Mouse (Mus musculus) midbrain, embryonic 16.5 days (tissue): ENCODE results near the gene Fam78b. TPM values are rescaled to one million over a fixed set of nuclear protein-coding genes. Genes with fewer than 3 reads are reported as not detected.
A peak's percentile ranks its signal among the peaks of the same experiment; 100 is the strongest.

Source experiments
- ATAC-seq: fragments of 200-750 bp; cut with Nextera tagmentation; 2 replicates; pipeline ENCODE4 v1.8.0; 2017; ENCODE audit warnings: moderate TSS enrichment
- H3K27ac ChIP-seq: fragments of 300-500 bp; sonication (generic); 2 replicates; pipeline ENCODE4 v1.5.1; 2014; ENCODE audit warnings: mild to moderate bottlenecking, low read length, mixed read lengths
- H3K27me3 ChIP-seq: fragments of 300-500 bp; sonication (generic); 2 replicates; pipeline ENCODE4 v1.6.1; 2014; ENCODE audit warnings: low read depth, low read length, mixed read lengths; ENCODE audit not compliant: control insufficient read depth, insufficient read depth
- H3K36me3 ChIP-seq: fragments of 300-500 bp; sonication (generic); 2 replicates; pipeline ENCODE4 v1.6.1; 2014; ENCODE audit warnings: mild to moderate bottlenecking, low read length, moderate library complexity, mixed read lengths; ENCODE audit not compliant: control insufficient read depth, insufficient read depth
- H3K4me1 ChIP-seq: fragments of 300-500 bp; sonication (generic); 2 replicates; pipeline ENCODE4 v1.6.1; 2014; ENCODE audit warnings: mild to moderate bottlenecking, low read length, mixed read lengths; ENCODE audit not compliant: control insufficient read depth, insufficient read depth
- H3K4me2 ChIP-seq: fragments of 300-500 bp; sonication (generic); 2 replicates; pipeline ENCODE4 v1.6.1; 2014; ENCODE audit warnings: mild to moderate bottlenecking, low read length, mixed read lengths
- H3K4me3 ChIP-seq: fragments of 300-500 bp; sonication (generic); 2 replicates; pipeline ENCODE4 v1.5.1; 2014; ENCODE audit warnings: low read depth, mild to moderate bottlenecking, low read length, moderate library complexity, mixed read lengths
- H3K9ac ChIP-seq: fragments of 300-500 bp; sonication (generic); 2 replicates; pipeline ENCODE4 v1.6.1; 2014; ENCODE audit warnings: low read depth, low read length, mixed read lengths
- H3K9me3 ChIP-seq: fragments of 300-500 bp; sonication (generic); replicated peaks from 2 replicates; pipeline ENCODE4 v1.6.1; 2014; ENCODE audit warnings: mild to moderate bottlenecking, low read length, mixed read lengths; ENCODE audit not compliant: control insufficient read depth, poor library complexity, severe bottlenecking
- WGBS: fragments of 180-500 bp; shearing (Covaris S2); extraction: QIAGEN DNeasy Blood & Tissue Kit; methylation state at CpG from one replicate; pipeline ENCODE4 v1.1.7; 2014; 5-methylcytosine and 5-hydroxymethylcytosine counted together
- polyA plus RNA-seq: library from polyadenylated mRNA; unstranded; fragments of >200 nt; fragmentation: Nextera tagmentation; extraction: Ambion mirVana; gene quantifications from 2 replicates; pipeline ENCODE4 v1.2.1, GENCODE M21; 2015

Fam78b gene
- polyA plus RNA-seq, 1 experiment from 2014 or later: 7.2 TPM

- H3K27me3 ChIP-seq: no peaks in the 10 kb centered on the region
- H3K4me2 ChIP-seq: no peak overlapping the region
- no peak overlapping the region for H3K9ac ChIP-seq
- no peaks in the 10 kb centered on the region for H3K36me3 ChIP-seq
- no peaks in the 10 kb centered on the region for H3K4me1 ChIP-seq
- no peak overlapping the region for H3K27ac ChIP-seq
- no peaks in the 10 kb centered on the region for H3K9me3 ChIP-seq
- no peak for ATAC-seq
- H3K4me3 ChIP-seq: no peak overlapping the region
- WGBS: 75% methylated on average over 8 of the region's 8 CpGs
These were observed 74.5 kb downstream of the Fam78b start for GRCm38 (mm10) chr1:167075726-167076125.

- Histone ChIP-seq H3K36me3 (no peaks in the 10 kb centered on the region), H3K4me1 (peaks cover 12% of the 10 kb centered on the region), H3K27ac (no peak overlapping the region), H3K9ac (no peak overlapping the region), H3K9me3 (no peaks in the 10 kb centered on the region), H3K4me2 (no peak overlapping the region), H3K27me3 (no peaks in the 10 kb centered on the region), H3K4me3 (no peak overlapping the region)
- ATAC-seq: no peak
- WGBS: 51% methylated on average over 5 of the region's 5 CpGs
These were observed 78.3 kb downstream of the Fam78b start for GRCm38 (mm10) chr1:167079476-167079875.

- H3K27ac ChIP-seq: peak overlapping the region; percentile 60
- no peaks in the 10 kb centered on the region for H3K27me3 ChIP-seq
- no peaks in the 10 kb centered on the region for H3K36me3 ChIP-seq
- no peak overlapping the region for H3K9ac ChIP-seq
- ATAC-seq: no peak
- H3K9me3 ChIP-seq: no peaks in the 10 kb centered on the region
- 34% methylated on average over 3 of the region's 3 CpGs for WGBS
- H3K4me2 ChIP-seq: no peak overlapping the region
- no peak overlapping the region for H3K4me3 ChIP-seq
- H3K4me1 ChIP-seq: peaks cover 16% of the 10 kb centered on the region
These were observed 80.7 kb downstream of the Fam78b start for GRCm38 (mm10) chr1:167081946-167082345.

- no peak overlapping the region for H3K9ac ChIP-seq
- H3K27ac ChIP-seq: peak overlapping the region; percentile 60
- H3K4me3 ChIP-seq: no peak overlapping the region
- peaks cover 16% of the 10 kb centered on the region for H3K4me1 ChIP-seq
- no peaks in the 10 kb centered on the region for H3K36me3 ChIP-seq
- ATAC-seq: peak; percentile 62
- H3K27me3 ChIP-seq: no peaks in the 10 kb centered on the region
- 6% methylated on average over 4 of the region's 4 CpGs for WGBS
- H3K4me2 ChIP-seq: no peak overlapping the region
- no peaks in the 10 kb centered on the region for H3K9me3 ChIP-seq
These were observed 81.4 kb downstream of the Fam78b start for GRCm38 (mm10) chr1:167082506-167083100.

GRCm38 (mm10) chr1:167083181-167083580, 82.0 kb downstream of the Fam78b start:
- peaks cover 16% of the 10 kb centered on the region for H3K4me1 ChIP-seq
- no peaks in the 10 kb centered on the region for H3K27me3 ChIP-seq
- H3K4me3 ChIP-seq: no peak overlapping the region
- peak overlapping the region; percentile 44; the same call in 1 of the 2 replicates for H3K27ac ChIP-seq
- 43% methylated on average over 2 of the region's 2 CpGs for WGBS
- no peak overlapping the region for H3K9ac ChIP-seq
- H3K36me3 ChIP-seq: 0 out of 2 replicates have a peak, but pooled peaks cover 2% of the 10 kb centered on the region
- ATAC-seq: no peak
- H3K9me3 ChIP-seq: no peaks in the 10 kb centered on the region
- H3K4me2 ChIP-seq: no peak overlapping the region

GRCm38 (mm10) chr1:167084330-167084729, 83.1 kb downstream of the Fam78b start:
- peaks cover 16% of the 10 kb centered on the region for H3K4me1 ChIP-seq
- H3K36me3 ChIP-seq: 0 out of 2 replicates have a peak, but pooled peaks cover 2% of the 10 kb centered on the region
- ATAC-seq: no peak
- no peak overlapping the region for H3K4me2 ChIP-seq
- H3K27ac ChIP-seq: no peak overlapping the region
- no peak overlapping the region for H3K9ac ChIP-seq
- H3K27me3 ChIP-seq: no peaks in the 10 kb centered on the region
- H3K9me3 ChIP-seq: no peaks in the 10 kb centered on the region
- no peak overlapping the region for H3K4me3 ChIP-seq

GRCm38 (mm10) chr1:167085461-167085860, 84.2 kb downstream of the Fam78b start:
- Histone ChIP-seq H3K4me1 (peaks cover 16% of the 10 kb centered on the region), H3K27ac (no peak overlapping the region), H3K9ac (no peak overlapping the region), H3K36me3 (0 out of 2 replicates have a peak, but pooled peaks cover 2% of the 10 kb centered on the region), H3K4me3 (no peak overlapping the region), H3K27me3 (no peaks in the 10 kb centered on the region), H3K4me2 (no peak overlapping the region), H3K9me3 (no peaks in the 10 kb centered on the region)
- ATAC-seq: no peak
- 30% methylated on average over 4 of the region's 4 CpGs for WGBS

- 93% methylated on average over 6 of the region's 6 CpGs for WGBS
- Histone ChIP-seq H3K4me3 (no peak overlapping the region), H3K9me3 (no peaks in the 10 kb centered on the region), H3K4me2 (no peak overlapping the region), H3K27me3 (no peaks in the 10 kb centered on the region), H3K27ac (no peak overlapping the region), H3K36me3 (0 out of 2 replicates have a peak, but pooled peaks cover 2% of the 10 kb centered on the region), H3K9ac (no peak overlapping the region), H3K4me1 (0 out of 2 replicates have a peak, but pooled peaks cover under 1% of the 10 kb centered on the region)
- no peak for ATAC-seq
These were observed 89.2 kb downstream of the Fam78b start for GRCm38 (mm10) chr1:167090466-167090865.

GRCm38 (mm10) chr1:167093551-167093950, 92.3 kb downstream of the Fam78b start:
- H3K4me1 ChIP-seq: no peaks in the 10 kb centered on the region
- no peak overlapping the region for H3K4me2 ChIP-seq
- no peaks in the 10 kb centered on the region for H3K9me3 ChIP-seq
- no peak overlapping the region for H3K27ac ChIP-seq
- H3K27me3 ChIP-seq: no peaks in the 10 kb centered on the region
- 49% methylated on average over 3 of the region's 3 CpGs for WGBS
- ATAC-seq: no peak
- no peak overlapping the region for H3K9ac ChIP-seq
- H3K4me3 ChIP-seq: no peak overlapping the region
- no peaks in the 10 kb centered on the region for H3K36me3 ChIP-seq
